Comparison of ENCODE assay signal across 8 mouse cellular contexts in the genomic region with DNA sequence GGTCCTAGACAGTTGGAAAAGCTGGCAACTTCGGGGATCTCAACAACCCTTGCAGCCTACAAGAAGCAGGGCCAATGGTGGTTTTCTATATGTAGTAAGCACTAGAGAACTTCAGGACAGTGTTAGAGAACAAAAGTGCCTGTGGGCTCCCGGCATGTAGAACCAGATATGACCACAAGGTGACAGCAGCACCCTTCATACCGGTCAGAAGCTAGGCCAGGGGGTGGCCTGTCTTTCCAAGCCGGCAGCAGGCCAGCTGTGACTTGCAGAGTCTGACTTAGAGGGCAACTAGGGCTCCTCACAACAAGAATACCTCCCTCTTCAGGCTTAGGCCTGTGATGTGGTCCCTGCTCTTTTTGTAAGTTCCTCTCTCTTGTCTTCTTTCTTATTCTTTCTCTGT. TPM values are rescaled to one million over a fixed set of nuclear protein-coding genes. Genes with fewer than 3 reads are reported as not detected.
DNase-seq lines count a peak whose midpoint lies in the region; ATAC-seq lines count a peak whose summit lies in the region.

No protein-coding gene starts in this region.

- H3K27ac ChIP-seq in intestine, embryonic 15.5 days, result no peak overlapping the region
- peak overlapping the region; percentile 60; the same call in 1 of the 2 replicates for H3K27ac ChIP-seq in midbrain, embryonic 15.5 days

- peak; percentile 63 for ATAC-seq in intestine, embryonic 15.5 days
- ATAC-seq in midbrain, embryonic 15.5 days (replicated peaks), result peak; percentile 91

- H3K9me3 ChIP-seq in intestine, embryonic 15.5 days, result no peaks in the 10 kb centered on the region
- H3K9me3 ChIP-seq in midbrain, embryonic 15.5 days, result no peaks in the 10 kb centered on the region

- no peaks in the 10 kb centered on the region for H3K4me1 ChIP-seq in intestine, embryonic 15.5 days (replicated peaks)
- peaks cover 11% of the 10 kb centered on the region for H3K4me1 ChIP-seq in midbrain, embryonic 15.5 days

- H3K36me3 ChIP-seq in intestine, embryonic 15.5 days, result no peaks in the 10 kb centered on the region
- no peaks in the 10 kb centered on the region for H3K36me3 ChIP-seq in midbrain, embryonic 15.5 days (replicated peaks)

- 6% methylated on average over 4 of the region's 4 CpGs for WGBS in intestine, embryonic 15.5 days
- 3% methylated on average over 4 of the region's 4 CpGs for WGBS in midbrain, embryonic 15.5 days

- no peak overlapping the region for H3K4me3 ChIP-seq in intestine, embryonic 15.5 days (replicated peaks)
- no peak overlapping the region for H3K4me3 ChIP-seq in midbrain, embryonic 15.5 days

- peak; percentile 84 for DNase-seq in 416B (ENCODE audit: low read depth)
- DNase-seq in adrenal gland, adult 8-10 months, result peak; percentile 32
- DNase-seq in embryo, embryonic 11 days, result peak; percentile 86
- DNase-seq in gastrocnemius, postnatal 25 days, result peak; percentile 62
- peak; percentile 54 to 84 for DNase-seq in left cerebral cortex, postnatal 10 days (ENCODE audit: extremely low spot score in 1 of 2, low spot score in 2 of 2)
- peak; percentile 15 to 17 for DNase-seq in spleen, postnatal 36 days (ENCODE audit: low spot score in 2 of 2)

- no peak overlapping the region for H3K4me2 ChIP-seq in intestine, embryonic 15.5 days (replicated peaks)
- peak overlapping the region; percentile 20; the same call in 1 of the 2 replicates for H3K4me2 ChIP-seq in midbrain, embryonic 15.5 days

- intact Hi-C loops in left cerebral cortex, postnatal 10 days (cut with DNase I), result loop anchor here (1.0 kb wide), 1 partner anchor 143 kb away; no protein-coding TSS in a partner anchor

- H3K27me3 ChIP-seq in intestine, embryonic 15.5 days (replicated peaks), result no peaks in the 10 kb centered on the region
- no peaks in the 10 kb centered on the region for H3K27me3 ChIP-seq in midbrain, embryonic 15.5 days (replicated peaks)

- no peak overlapping the region for H3K9ac ChIP-seq in intestine, embryonic 15.5 days
- H3K9ac ChIP-seq in midbrain, embryonic 15.5 days, result no peak overlapping the region; the same call in 1 of the 2 replicates

RNA-seq across cellular contexts. Expression of gene Fbrsl1, which starts 45.5 kb away (rescaled TPM):
- 10 to 100 TPM; 62.7 to 87.3 (median 75.5) TPM for total RNA-seq in adrenal gland, adult 8-10 months (2022)
- 10 to 100 TPM; 23.6 to 32.1 TPM for total RNA-seq in gastrocnemius, postnatal 25 days (2021)
- 9.6 and 11.2 TPM in 2 replicates for polyA plus RNA-seq in intestine, embryonic 15.5 days (2015; fragmentation: Nextera tagmentation; extraction: Ambion mirVana)
- 10 to 100 TPM; 66.3 TPM for total RNA-seq in left cerebral cortex, postnatal 10 days (2021)
- polyA plus RNA-seq in midbrain, embryonic 15.5 days (2015; fragmentation: Nextera tagmentation; extraction: Ambion mirVana), result 24.2 and 25.9 TPM in 2 replicates

RNA-seq across cellular contexts. Expression of gene Galnt9, which starts 50.4 kb away (rescaled TPM):
- under 1 TPM; 0.14 to 0.17 (median 0.16) TPM for total RNA-seq in adrenal gland, adult 8-10 months (2022)
- total RNA-seq in gastrocnemius, postnatal 25 days (2021), result not detected
- polyA plus RNA-seq in intestine, embryonic 15.5 days (2015; fragmentation: Nextera tagmentation; extraction: Ambion mirVana), result 0.36 and 0.53 TPM in 2 replicates
- 10 to 100 TPM; 64.1 to 67.4 TPM for total RNA-seq in left cerebral cortex, postnatal 10 days (2021)
- polyA plus RNA-seq in midbrain, embryonic 15.5 days (2015; fragmentation: Nextera tagmentation; extraction: Ambion mirVana), result 26.7 and 26.8 TPM in 2 replicates

Comparison
In these comparisons a context has a peak if more than half of its experiments do, and no peak if none do; other contexts are left out.
1. DNase-seq: peak in every context shown above with its lines; median percentile 86 in embryo, embryonic 11 days; 84 in 416B; 69 in left cerebral cortex, postnatal 10 days; 62 in gastrocnemius, postnatal 25 days; 32 in adrenal gland, adult 8-10 months; 16 in spleen, postnatal 36 days.
2. RNA of gene Galnt9, which starts 50.4 kb away (total RNA-seq): 64.1 to 67.4 TPM in left cerebral cortex, postnatal 10 days; 0.14 to 0.17 TPM in adrenal gland, adult 8-10 months and not detected in gastrocnemius, postnatal 25 days; every median in the first group is over 10 times any median in the second.